Mouse (Mus musculus) 3T3-L1 (cell line): ENCODE results near the gene Fxyd4.

ENCODE experiments used
- DNase-seq: peaks from one replicate; pipeline ENCODE4 v3.0.0-alpha.2; 2015; ENCODE audit warnings: low read depth, low spot score

Fxyd4 gene

DNA sequence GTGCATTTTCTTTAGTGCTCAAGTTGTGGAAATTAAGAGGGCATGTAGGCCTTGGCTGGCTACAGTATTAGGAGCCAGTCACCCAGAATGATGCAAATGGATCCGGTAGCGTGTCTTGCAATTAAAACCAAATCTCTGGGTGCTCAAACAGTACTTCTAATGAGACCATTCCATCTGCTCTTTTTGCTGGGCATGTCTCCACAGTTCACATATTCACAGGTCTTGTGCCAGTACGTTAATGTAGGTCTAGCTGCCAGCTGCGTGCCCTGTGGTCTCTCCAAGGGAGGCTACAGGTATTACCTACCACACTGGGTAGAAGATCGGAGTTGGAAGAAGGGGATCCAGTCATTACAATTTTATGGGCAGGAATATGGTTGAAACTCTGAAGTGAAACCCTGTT, 19.4 kb downstream of the Fxyd4 start:
- peak; percentile 49 for DNase-seq

DNA sequence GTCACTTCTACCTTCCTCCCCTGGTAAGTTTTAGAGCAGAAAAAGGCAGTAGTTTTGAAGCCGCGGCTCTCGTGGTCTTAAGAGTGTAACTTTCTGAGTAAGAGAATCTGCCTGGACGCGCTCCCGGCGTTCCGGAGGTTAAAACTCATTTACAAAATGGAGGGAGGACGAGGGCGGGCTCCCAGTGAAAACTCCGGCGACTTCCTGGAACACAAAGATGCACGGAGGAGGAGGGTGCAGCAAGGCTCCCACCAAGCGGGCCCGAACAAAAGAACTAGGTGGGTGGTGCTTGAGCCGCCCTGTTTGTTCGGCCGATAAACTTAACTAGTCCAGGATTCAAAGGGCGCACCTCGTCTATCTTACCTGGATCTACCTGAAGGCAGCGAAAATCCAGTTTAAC, 19.9 kb downstream of the Fxyd4 start:
- peak; percentile 82 for DNase-seq

DNA sequence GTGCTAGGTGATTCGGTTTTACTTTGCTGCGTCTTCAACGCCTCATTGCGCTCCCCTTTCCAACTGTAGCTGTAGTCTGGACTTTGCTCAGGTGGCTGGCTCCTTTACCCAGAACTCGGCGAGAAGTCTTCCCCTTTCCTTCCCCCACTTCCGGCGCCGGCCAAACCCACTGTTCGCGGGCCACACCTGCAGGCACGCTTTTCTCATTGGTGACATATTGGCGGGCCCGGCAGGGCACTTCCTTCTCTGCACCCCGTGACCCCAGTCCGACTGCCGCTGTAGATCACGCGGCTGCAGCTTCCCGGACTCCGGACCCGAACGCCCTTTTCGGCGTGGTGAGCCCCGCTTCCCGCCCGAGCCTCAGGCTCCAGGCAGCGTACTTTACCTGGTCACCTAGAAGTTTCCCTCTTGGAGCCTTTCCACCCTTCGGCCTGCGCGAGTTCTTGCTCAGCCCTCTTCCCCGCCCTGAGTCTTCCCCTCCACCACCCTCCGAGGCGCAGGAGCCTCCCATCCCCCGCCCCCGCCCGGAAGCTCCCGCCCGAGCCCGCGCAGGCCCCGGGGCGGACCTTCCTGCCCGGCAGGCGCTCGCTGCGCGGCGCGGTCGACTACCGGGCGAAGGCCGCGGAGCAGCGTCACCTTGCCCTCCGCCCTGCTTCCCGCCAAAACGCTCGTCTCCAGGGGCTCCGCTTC, 20.6 kb downstream of the Fxyd4 start:
- peak; percentile 83 for DNase-seq

DNA sequence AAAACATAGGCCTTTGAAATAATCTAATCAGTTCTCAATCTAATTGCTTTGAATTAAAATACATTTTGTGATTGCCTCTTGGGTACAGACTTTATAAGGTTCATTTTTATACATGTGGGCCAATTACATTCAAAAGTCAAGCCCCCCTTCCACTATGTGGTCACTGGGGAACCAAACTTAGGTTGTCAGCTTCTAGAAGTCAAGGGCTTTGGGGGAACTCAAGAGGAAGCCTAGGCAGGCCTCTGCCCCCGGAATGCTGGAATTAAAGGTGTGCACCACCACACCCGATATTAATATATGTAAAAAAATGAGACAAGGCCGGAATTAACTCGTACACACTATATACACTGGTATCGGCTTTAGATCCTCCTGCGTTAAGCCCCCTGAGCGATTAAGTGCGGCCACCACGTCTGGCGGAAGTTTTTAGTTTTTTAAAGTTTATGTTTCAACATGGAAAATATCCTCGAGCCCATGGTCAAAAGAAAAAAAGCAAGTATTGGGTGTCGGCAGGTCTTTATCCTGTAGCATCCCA, 21.2 kb downstream of the Fxyd4 start:
- peak; percentile 43 for DNase-seq

DNA sequence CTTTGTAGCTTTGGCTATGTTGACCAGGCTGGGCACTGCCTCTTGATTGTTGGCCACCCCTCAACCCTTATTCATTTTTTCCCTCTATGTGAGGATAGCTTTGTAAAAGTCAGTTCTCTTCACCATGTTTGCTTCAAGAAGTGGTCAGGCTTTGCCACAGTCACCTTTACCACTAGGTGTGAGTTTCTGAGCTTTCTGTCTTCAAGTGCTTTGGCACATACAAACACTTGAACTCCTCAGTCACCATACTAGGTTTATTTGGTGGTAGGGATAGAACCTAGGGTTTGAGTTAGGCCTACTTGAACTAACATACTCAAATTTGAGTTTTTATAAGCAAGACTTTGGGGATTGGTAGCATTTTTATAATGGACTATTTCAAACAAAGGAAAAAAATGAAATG, 23.0 kb downstream of the Fxyd4 start:
- DNase-seq = peak; percentile 34

DNA sequence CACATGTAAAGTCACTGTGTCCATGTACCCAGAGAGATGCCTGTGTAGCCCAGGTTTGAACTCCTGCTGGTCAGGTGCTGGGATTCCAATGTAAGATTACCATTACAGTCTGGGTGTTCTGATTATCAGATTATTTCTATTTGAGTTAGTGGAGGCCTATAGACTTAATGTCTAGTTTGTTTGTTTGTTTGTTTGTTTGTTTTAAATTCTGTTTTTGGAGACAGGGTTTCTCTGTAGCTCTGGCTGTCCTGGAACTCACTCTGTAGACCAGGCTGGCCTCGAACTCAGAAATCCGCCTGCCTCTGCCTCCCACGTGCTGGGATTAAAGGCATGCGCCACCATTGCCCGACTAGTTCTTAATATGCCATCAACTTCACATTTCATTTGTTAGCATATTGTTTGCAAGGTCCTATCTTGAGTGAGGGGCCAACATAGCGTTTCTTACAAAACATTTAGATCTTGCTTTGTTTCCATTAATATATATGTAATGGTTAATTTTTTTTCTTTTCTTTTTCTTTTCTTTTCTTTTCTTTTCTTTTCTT, 27.3 kb downstream of the Fxyd4 start:
- peak; percentile 22 for DNase-seq

DNA sequence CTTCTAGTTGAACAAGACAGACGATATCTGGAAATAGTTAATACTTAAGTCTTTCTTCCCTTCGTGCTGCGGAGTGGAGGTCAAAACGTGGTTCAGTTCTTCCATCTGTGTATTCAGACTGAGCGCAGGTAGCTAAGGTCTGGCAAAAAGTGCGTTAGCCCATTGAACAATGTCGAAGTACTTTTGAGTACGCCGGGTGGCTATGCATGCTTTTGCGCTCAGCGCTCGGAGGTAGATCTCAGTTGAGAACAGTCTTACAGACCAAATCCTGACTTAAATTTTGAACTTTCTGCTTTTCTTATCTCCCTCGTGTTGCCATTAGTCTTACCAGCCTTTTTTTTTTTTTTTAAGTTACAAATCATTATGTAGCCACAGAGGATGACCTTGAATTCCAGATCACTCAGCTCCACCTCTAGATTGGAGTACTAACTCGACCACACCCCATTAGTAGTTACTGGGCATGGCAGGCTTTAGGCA, 29.0 kb downstream of the Fxyd4 start:
- DNase-seq = peak; percentile 71

DNA sequence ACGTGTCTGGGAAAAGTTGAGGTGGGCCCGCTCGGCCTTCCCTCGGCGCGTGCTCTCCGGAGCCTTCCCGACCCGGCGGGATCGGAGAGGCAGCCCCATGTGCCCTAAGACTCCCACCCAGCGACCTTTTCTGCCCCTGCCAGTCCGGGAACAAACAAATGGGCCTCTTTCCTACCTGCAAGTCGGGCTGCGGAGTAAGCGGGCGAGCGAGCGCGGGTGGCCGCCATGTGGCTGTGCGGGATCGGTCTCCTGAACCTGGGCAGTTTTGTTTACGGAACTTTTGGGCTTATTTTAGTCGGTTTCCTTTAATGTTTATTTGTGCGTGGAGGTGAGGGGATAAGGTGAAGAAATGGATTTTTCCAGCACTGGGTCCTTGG, 29.5 kb downstream of the Fxyd4 start:
- DNase-seq = no peak

DNA sequence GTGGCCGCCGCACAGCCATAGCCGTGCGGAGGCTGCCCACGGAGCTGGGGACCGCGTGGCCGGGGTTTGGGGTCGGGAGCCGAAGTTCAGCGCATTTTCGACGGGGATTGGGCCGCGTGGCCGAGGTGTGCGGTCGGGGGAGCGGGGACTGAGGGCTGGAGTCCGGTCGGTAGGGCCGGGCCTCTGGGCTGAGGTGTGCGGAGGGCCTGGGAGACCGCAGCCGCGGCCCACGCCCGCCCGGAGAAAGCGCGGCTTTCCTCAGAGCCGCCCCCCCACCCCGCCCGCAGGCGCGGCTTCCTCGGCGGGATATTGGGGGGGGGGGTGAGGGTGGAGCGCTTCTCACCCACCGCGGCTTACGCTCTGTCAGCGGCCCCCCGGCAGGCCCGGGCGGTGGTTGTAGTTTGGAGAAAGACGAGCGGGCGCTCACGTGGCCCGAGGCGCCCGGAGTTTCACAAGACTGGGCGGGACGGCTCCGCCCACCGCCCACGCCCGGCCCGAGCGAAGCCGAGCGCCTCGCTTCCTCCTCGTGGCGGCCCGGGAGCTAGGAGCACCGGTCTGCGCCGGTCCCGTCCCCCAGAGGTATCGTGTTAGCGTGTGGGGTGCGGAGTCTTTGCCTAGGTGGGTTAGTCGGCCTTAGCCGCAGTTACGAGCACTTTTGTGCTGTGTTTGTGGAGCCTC, 30.1 kb downstream of the Fxyd4 start:
- peak; percentile 90 for DNase-seq

DNA sequence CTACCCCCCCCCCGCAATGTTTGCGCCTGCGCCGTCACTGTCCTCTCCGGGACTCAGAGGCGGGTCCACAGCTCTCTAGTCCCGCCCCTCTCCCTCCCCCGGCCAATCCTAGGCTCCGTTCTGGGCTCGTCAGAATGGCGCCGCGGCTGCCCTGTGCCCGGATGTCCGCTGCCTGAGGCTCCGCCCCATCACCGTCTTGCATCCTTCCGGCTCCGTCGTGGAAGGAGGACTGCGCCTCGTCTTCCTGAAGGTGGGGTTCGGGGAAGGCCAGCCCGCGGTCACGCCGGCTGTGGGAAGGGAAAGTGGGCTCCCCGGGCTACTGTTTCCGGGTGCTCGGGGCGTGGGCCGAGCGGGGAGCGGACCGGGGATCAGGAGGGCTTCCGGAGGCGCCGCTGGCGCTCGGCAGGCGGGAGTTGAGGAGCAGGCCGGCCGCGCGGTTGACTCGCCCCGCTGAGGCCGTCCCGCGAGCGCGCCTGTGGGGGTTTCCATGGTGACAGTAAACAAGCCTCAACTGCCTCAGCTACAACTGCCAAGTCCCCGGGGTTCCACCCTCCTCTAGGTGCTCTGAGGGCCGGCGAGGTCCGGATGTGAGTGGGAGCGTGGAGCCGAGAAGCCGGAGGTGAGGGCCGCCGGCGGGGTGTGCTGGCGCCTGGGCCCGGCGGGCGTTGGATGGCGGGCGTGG, 30.8 kb downstream of the Fxyd4 start:
- peak; percentile 98 for DNase-seq

DNA sequence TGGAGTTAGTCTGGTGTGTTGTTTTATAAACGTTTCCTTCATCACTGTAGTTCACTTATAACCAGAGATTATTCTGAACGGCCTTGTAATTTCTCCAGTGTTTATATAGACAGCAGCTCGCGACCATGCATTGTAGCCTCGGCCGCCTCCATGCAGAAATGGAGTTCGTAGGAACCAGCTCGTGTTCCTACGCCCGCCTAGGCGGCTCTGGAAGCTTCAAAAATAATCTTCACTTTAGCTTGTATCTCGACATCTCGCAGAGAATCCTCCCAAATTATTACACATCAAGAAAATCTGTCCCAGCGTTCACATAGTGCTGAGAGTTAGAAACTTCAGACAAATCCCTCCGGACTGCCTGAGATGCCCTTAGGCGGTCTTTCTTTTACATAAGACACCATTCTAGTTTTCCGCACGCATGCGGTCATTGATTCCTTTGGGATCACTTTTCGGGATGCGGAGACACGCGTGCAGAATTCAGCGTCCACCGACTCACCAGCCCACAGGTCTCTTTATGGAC, 31.4 kb downstream of the Fxyd4 start:
- peak; percentile 90 for DNase-seq

DNA sequence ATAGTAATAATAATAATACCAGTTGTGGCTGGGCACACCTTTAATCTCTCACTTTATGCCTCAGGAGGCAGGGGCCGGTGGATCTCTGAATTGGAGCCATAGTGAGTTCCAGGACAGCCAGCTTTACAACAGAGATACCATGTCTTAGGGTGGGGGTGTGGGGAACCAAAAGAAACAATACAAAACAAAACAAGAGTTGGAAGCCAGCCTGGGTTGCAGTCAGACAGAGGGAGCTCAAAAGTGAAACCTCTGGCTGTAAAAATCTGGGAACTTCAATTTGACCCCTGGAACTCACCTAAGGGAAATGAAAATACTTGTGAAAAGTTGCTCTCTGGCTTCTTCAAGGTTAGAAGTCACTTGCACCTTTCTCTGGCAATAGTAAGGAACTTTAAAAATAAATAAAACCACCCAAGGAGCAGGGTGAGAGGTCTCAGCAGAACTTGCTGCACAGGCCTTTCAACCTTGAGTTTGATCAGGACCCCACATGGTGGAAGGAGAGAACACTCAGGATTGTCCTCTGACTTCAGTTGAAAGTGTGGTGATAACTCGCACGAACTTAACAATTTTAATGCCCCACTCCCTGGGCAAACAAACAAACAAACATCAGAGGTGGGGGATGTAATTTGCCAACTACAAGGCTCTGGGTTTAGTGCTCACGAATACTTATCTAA, 32.1 kb downstream of the Fxyd4 start:
- peak; percentile 47 for DNase-seq

DNA sequence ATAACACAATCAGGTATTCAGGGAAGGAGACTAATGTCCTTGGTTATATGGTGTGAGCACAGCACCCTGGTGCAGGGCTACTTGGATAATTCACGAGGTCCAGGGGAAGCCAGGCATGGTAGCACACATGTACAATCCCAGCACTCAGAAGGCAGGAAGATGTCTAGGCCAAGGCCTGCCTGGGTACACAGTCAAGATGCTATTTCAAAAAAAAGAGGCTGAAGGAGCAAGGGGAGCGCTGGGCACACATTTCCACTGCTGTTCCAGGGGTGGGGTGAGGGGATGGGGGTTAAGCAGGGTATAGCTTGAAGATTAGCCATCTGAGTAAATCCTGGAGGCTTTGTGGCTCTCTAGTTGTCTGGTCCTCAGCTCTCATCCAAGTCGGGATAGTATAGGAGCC, 33.7 kb downstream of the Fxyd4 start:
- no peak for DNase-seq

DNA sequence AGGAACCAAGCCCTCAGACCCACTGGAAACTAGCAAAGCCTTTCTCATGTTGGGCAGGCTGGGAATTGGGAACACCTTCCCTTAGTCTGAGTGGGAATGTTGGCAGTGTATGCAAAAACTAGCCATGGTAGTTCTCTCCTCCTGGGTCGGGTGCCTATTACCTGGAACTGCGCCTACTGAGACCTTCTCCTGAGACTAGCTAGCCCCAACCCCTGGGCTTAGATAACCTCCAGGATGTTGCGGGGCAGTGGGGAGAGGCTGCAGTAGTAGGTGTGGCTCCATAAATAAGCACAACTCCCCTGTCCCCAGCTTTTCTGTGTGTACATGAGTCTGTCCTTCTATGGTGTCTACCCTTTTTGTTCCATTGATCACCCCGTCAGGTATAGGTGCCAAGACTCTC, 34.9 kb downstream of the Fxyd4 start:
- no peak for DNase-seq

DNA sequence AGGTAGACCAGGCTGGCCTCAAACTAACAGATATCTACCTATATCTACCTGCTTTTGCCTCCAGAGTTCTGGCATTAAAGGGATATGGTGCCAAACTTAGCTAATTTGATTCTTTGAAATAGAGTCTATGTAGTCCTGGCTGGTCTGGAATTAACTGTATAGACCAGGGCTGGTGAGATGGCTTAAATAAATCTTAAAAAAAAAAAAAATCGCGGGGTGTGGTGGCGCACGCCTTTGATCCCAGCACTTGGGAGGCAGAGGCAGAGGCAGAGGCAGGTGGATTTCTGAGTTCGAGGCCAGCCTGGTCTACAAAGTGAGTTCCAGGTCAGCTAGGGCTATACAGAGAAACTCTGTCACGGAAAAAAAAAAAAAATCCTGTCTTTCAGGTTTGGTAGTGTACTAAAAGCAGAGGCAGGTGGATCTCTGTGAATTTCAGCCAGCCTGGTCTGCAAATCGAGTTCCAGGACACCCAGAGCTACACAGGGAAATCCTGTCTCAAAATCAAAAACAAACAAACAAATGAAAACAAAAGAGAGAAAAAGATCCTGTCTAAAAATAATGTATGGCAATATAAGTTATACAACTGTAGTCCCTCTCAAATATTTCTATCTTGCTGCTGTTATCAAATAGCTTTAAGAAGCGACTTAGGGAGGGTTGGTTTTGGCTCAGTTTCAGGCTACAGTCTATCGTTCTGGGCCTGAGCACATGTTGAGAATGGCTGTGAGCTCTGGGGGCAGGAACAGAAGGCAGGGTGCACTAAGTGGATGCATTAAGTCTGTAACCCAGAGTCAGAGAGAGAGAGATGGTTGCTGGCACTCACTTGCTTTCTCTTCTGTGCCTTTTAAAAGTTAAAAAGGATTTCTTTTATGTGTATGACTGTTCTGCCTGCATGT, 35.7 kb downstream of the Fxyd4 start:
- DNase-seq = no peak

DNA sequence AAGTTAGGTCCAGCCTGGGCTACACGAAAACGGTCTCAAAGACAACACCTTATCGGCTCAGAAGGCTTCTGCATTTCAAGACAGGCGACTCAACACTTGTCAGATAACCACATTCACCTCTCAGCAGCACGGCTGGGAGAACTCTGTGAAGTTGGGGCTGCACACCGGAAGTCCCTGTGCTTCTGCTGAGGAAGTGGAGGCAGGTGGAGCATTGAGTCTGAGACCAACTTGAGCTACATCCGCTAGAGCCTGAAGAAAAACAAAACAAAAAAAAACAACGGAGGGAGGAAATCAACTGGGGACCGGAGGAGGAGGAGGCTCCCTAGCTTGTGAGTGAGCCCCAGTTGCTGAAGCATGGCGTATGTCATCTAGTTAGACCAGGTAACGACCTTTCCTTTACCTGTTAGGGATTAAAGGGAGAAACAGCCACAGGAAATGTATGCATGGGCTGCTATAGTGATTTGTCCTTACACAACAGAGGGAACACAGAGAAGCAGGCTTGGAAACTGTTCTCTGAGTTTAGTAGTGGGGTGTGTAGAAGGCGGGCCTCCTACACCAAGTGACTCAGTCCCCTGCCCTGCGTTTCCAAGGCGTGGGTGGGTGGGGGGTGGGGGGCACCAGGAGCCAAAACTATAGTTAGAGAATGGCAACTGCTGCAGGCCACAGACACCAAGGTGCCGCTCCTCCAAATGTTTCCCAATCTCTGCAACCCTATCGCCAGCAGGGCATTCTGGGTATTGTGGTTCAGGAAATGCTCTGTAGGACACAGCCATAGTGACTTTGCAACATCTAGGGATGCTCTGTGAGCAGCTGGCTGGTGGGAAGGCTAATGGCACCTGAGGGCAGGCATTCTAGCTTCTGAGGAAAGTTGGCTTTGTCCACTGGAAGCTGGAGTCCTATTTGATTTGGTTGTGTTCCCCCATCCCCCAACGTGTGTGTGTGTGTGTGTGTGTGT, 37.1 kb downstream of the Fxyd4 start, which contains the start of gene Hnrnpf:
Hnrnpf (plus strand) TSS at position 199 of the 955 bp plus-strand sequence.
- peak; percentile 87 for DNase-seq

DNA sequence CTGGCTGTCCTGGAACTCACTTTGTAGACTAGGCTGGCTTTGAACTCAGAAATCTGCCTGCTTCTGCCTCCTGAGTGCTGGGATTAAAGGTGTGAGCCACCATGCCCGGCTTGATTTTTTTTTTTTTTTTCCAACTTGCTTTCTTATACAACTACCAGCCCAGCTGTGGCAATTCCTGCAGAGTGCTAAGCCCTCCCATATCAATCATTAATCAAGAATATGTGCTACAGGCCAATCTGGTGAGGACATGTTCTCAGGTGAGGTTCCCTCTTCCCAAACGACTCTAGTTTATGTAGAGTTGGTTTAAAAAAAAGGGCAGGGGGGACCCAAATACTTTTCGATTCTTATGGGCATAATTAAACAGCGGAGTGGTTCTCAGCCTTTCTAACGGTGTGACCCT, 39.7 kb downstream of the Fxyd4 start:
- DNase-seq = no peak

DNA sequence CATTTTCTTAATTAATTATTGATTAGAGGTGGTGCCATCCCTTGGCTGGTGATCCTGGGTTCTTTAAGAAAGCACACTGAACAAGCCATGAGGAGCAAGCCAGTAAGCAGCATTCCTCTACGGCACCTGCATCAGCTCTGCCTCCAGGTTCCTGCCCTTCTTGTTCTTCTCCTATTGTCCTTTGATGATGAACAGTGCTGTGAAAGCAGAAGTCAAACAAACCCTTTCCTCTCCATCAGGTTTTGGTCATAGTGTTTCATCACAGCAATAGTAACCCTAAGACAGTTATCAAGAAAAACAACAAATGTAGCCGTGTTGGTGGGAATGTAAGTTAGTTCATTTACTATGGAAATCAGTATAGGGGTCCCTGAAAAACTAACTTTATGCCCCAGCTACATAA, 44.1 kb downstream of the Fxyd4 start:
- DNase-seq = no peak

DNA sequence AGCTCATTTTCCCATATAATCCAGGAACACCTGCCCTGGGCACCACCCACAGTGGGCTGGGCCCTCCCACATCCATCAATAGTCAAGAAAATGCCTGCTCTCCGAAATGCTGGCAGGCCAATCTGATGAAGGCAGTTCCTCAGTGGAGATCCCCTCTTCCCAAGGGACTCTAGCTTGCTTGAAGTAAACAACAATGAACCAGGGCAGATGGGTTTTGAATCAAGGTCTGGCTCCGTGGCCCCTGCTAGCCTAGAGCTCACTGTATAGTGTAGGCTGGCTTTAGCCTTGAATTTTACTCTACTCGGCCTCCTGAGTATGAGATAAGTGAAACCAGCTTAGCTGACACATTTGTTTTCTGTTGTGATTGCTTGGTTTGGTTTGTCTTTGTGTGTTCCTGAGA, 45.1 kb downstream of the Fxyd4 start:
- no peak for DNase-seq
